Mouse (Mus musculus) monocyte, adult 5-6 weeks (primary cell): ENCODE measurements around the gene Slc35f1. TPM values are rescaled to one million over a fixed set of nuclear protein-coding genes. Genes with fewer than 3 reads are reported as not detected.
"Not testable (repeated sequence)": the region's sequence is repeated elsewhere in the genome, so short reads cannot be mapped to it uniquely, and the experiment has no call there.

Source experiments
- ATAC-seq: fragments of 153-309, 156-312 bp; replicated peaks from 2 replicates; pipeline ENCODE4 v1.8.0; 2017; ENCODE audit warnings: mild to moderate bottlenecking; ENCODE audit not compliant: low TSS enrichment, insufficient number of reproducible peaks, severe bottlenecking, poor library complexity, low FRiP score
- total RNA-seq: library from RNA; stranded (forward); fragments of 200-1000, 200-491, 200-594 nt; gene quantifications from 3 replicates; pipeline ENCODE4 v1.2.3, GENCODE M21; 2017

Slc35f1 gene
- total RNA-seq, 1 experiment from 2014 or later = not detected

DNA sequence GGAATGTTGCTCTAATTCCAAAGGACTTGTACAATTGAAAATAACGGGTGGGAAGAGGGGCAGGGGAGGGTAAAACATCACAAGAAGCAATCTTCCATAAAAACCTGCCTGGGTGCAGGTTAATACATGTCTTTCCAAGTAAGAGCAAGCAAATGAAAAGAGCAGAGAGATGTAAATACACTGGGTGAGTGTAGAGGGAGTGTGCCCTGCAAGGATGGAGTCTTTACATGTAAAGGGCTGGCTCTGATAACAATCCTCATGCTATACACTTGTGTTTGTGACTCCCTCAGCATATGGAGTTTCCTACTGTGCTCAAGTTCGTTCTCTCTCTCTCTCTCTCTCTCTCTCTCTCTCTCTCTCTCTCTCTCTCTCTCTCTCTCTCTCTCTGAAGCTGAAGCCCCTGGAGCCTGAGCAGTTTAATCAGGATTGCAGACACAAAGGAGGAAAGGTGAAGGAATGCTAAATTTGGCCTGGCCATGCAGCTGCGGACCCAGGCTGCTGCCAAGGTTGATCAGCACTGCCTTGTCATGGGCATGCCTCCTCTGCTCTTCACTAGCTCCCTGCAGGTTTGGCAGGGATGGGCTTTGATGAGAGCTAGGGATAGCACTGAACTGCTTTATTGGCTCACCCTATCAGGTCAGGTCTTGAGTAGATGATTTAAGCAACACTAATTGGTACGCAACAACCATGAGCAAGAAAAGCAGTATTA is 187.9 kb downstream of the Slc35f1 start:
- no peak for ATAC-seq

DNA sequence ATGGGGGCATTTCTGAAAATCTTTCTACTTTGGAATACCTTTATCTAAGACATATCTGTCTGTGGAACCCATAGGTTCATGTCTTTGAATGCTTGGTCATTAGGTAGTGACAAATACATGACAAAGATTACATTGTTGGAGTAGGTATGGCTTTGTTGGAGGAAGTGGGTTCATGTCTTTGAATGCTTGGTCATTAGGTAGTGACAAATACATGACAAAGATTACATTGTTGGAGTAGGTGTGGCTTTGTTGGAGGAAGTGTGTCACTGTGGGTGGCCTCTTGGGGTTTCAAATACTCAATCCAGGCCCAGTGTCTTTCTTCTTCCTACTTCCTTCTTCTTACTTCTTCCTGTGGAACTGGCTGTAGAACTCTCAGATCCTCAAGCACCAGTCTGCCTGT is 206.4 kb downstream of the Slc35f1 start:
- ATAC-seq = not testable (repeated sequence)

GRCm38 (mm10) chr10:52904914-52905313 is 214.6 kb downstream of the Slc35f1 start:
- no peak for ATAC-seq

GRCm38 (mm10) chr10:52911762-52912161 is 221.4 kb downstream of the Slc35f1 start:
- no peak for ATAC-seq

DNA sequence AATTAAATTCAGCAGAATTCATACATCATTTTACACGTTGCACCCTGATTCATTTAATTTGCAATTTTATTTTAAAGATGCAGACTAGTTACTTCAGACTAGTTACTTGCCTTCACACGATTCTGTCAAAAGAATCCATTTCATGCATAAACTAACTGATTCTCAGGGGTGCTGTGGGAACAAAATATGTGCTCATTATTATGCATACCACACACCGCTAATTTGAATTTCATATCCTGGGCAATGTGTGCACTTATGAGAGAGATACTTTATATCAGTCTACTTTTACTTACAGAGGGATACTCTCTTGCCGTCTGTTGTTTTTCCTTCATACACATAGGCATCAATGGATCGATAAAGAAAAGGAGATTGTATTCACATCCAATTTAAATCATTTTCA is 228.4 kb downstream of the Slc35f1 start:
- ATAC-seq = no peak

DNA sequence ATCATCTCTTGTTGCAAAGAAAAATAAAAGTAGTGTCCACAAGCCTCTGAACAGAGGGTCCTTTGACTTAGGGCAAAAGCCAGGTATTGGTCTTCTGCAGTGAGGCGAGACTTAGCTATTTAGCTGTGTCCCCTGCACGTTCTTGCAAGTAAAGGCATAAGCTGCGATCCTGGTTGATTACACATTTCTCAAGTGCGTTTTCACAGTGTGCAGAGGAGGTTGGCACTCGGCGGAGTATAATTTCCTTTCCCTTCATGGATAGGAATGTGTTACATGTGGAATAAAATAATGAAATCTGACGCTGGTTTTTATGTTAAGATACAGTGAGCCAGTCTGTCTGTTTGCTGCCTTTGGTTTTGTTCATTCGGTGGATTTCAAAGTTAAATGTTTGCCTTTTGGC is 232.8 kb downstream of the Slc35f1 start:
- ATAC-seq = no peak

GRCm38 (mm10) chr10:52926330-52926729 is 236.0 kb downstream of the Slc35f1 start:
- ATAC-seq = no peak

GRCm38 (mm10) chr10:52932159-52932558 is 241.8 kb downstream of the Slc35f1 start:
- ATAC-seq = no peak

DNA sequence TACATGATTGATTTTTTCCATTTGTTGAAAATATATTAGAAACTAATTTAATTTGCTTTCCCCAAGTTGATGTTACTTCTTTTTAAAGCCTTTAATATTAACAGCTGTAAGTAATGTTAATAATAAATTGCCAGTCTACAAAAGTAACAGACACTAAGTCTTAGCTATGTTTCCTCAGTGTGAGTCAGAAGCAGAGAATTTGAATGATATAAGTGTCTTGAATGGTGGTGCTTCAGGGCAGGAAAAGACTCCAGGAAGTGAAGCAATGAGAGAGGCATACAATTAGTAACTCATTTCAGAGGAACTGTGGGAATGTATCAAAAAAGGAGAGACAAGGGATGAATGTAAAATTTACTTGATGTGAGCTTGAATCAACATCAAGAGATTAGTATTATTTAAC is 244.3 kb downstream of the Slc35f1 start:
- no peak for ATAC-seq

- ATAC-seq = no peak
These were observed 249.9 kb downstream of the Slc35f1 start for GRCm38 (mm10) chr10:52940111-52940830.

- no peak for ATAC-seq
These were observed 250.5 kb downstream of the Slc35f1 start for GRCm38 (mm10) chr10:52940831-52941216.

DNA sequence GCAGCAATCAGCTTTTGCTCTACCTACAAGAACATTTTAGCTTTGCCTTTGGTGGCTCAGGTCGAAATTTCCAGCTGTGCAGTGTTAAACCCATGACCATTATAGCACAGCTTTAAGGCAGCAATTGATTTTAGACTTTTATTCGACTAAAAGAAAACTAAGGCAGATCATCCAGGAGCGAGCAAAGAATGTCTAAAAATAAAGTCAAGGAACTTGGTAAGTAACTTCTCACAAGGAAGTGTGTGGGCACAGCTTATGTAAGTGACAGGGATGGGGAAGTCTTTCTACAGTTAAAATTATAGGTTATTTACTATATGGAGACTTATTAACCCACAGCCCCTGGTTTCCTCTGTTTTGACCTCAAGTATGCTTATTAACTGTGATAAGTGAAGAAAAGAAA is 262.2 kb downstream of the Slc35f1 start:
- ATAC-seq = no peak

DNA sequence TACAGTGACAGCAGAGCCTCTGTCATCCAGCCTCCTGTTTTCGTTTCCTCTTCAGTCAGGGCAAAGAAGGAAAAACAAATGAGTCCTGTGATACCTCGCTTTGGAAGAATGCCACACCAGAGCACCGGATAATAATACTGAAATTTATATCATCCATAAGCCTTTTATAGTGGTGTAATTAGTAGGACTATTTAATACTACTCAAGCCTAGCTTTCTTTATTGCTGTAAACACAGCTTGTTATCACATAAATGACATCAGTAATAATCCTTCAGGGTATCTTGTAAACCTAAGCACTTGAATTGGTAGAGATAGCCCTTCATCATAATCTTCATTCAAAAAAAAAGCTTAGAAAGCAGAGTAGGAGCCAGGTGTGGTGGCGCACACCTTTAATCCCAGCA is 266.4 kb downstream of the Slc35f1 start:
- ATAC-seq = no peak

GRCm38 (mm10) chr10:52979251-52979650 is 288.9 kb downstream of the Slc35f1 start:
- ATAC-seq = no peak

DNA sequence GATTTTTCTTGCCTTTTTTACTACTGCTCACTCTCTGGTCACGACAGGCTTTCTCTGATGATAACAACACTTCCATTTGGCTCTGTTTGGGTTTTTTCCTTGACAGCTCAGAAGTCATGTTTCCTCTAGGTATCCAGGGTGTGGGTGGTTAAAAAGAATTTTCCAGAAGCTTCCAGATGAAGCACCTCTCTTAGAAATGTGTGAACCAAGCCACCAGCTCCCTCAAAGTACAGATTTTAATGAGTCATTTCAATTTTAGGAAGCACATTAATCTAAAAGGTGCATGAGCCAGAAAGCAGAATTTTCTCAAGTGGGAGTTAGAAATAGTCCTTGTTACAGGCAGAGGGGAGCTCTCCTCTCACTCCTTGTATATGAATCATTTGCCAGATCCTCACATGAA is 292.5 kb downstream of the Slc35f1 start:
- no peak for ATAC-seq

DNA sequence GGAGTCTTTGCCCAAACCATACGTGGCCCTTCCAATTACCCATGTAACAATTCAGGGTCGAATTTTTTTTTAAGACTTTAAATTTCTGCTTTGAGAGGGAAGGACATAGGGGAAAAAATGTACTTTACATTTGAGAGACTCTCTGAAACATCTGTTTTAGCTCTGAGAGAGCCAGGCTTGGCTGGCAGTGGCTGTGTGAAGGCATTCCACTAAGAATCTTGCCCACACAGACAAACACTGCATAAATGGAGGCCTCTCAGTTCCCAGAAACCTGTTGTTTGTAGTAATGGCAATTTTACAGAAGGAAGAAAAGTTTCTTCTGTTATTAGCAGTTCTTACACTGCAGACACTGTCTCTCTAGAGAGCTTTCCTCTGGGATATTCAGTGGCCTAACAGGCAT is 301.9 kb downstream of the Slc35f1 start:
- no peak for ATAC-seq

DNA sequence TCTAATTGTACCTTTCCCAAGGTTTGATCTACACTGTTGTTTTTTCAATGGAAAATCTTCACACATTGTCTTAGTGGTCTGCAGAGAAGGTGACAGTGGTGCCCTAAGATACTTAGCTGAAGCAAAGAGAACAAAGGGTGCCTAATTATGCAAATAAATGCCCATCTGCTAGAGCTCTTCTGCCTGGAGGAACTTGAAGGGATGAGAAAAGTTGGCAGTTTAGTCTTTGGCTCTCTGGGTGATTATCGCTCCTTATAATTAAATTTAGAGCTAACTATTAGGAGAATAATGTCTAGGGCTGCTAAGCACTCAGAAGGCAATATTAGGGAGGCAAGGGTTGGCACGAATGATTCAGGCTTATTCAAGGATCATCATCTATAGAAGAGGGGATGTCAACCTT is 306.6 kb downstream of the Slc35f1 start:
- ATAC-seq = no peak

DNA sequence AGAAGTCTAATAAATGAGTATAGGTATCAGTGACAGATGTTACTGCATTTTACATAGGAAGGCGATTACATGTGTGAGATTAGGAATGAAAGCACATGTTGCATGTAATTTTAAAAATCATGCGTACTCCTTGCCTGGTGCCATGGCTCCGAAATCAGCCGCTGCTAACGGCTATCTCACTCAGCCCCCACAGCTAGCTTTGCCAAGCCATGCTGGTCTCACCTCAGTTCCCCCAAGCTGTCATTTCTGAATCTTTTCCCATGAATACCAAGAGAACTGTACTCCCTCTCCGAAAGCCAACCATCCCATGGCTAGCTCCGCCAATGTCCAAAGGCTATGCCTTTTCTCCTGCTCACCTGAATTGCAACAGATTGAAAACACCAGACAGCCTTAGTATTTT is 310.8 kb downstream of the Slc35f1 start:
- ATAC-seq = no peak

GRCm38 (mm10) chr10:53006229-53007190 is 316.2 kb downstream of the Slc35f1 start:
- ATAC-seq = no peak
